Mouse (Mus musculus) left cerebral cortex, adult 2 months (tissue): ENCODE measurements around the gene Fbxl18. TPM values are rescaled to one million over a fixed set of nuclear protein-coding genes. Genes with fewer than 3 reads are reported as not detected.

Source experiments
- DNase-seq, 2 experiments: peaks; one replicate each; pipeline ENCODE4 v3.0.0; 2021 to 2022; ENCODE audit warnings: low spot score in 2 of 2, mixed read lengths in 1 of 2; ENCODE audit errors: extremely low spot score in 1 of 2
- H3K27ac ChIP-seq: fragments of 200-600 bp; 2 replicates; pipeline ENCODE4 v1.8.1; 2022
- H3K4me3 ChIP-seq: fragments of 200-600 bp; 2 replicates; pipeline ENCODE4 v1.8.1; 2022
- CTCF ChIP-seq: fragments of 200-600 bp; IDR thresholded peaks from 2 replicates; pipeline ENCODE4 v1.8.1; 2022; ENCODE audit warnings: antibody characterized with exemption, mild to moderate bottlenecking, moderate library complexity
- intact Hi-C: fragments of 180-260 bp; cut with DNase I; formaldehyde crosslinking; loops from one replicate; pipeline ENCODE4 v1.15.1; 2025
- total RNA-seq, 2 experiments: library from RNA; stranded (reverse); gene quantifications; 2 replicates each; pipeline ENCODE4 v1.2.3; 2021

Gene Fbxl18
- total RNA-seq, 2 experiments from 2014 or later, result 31.5 to 33.2 TPM

DNA sequence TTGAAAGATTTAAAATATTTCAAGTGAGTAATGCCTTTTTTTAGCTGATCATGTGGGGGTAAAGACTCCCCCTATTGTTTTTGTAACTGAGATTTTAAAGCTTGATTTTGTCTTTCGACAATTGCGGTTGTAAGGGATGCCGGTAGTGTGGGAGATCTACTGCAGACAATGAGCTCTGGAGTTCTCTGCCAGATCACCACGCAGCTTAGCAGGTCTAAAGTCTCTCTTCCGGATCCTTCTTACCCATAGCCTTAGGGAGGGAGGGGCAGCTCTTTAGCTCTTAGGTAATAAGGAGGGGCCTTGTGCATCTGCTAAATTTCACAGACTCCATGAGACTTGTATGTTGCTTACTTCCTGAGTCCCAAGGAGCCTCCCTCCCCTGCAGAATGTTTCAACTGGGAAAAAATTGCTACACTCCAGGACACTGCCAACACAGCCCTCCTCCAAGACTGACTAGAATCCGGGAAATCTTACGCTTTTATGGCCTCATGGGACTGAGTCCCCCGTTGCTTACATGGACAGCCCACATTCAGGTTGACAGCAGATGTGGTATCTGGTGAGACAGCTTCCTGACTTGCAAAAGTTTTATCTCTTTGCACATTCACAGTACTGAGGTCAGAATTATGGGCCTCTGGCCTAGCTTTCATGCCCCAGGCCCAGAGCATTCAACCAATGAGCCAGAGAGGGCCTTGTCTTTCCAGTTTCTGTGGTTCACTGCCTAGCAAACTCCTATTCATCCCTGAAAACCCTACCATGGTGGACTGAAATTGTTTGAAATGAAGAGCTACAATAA, 61.4 kb downstream of the Fbxl18 start:
- Histone ChIP-seq H3K27ac (no peak overlapping the region), H3K4me3 (no peak overlapping the region)
- intact Hi-C loops, result no loop called here
- TF ChIP-seq CTCF, result no peak
- DNase-seq, result no peak

DNA sequence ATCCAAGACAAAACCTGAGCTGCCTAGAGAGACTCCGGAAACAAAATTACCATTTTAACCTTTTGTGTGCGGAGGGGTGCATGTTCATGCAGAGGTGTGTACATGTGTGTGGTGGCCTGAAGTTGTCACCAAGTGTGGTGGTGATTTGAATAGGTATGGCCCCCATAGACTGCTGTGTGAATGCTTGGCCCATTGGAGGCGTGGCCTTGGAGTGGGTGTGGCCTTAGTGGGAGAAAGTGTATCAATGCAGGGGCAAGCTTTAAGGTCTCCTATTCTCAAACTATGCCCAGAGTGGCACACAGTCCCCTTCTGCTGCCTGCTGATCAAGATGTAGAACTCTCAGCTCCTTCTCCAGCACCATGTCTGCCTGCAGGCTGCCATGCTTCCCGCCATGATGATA, 69.1 kb downstream of the Fbxl18 start:
- TF ChIP-seq CTCF, result no peak
- no peak overlapping the region for H3K4me3 ChIP-seq
- no peak overlapping the region for H3K27ac ChIP-seq
- no peak for DNase-seq
- intact Hi-C loops, result no loop called here

DNA sequence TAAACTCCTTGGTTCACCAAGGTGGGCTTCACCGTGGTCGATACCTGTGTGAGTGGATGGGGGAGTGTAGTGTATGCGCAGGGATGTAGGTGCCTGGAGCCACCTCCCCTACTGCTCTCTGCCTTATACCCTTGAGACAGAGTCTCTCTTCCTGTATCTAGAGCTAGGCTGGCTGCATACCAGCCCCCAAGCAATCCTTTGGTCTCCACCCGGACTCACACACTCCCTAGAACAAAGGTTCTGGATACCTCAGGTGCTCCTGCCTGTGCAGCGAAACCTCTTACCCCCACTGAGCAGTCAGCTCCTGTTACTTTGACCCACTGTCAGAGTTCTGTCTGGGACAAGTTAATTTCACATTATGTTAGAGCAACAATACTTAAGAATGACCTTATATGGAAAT, 69.6 kb downstream of the Fbxl18 start:
- no peak for TF ChIP-seq CTCF
- Histone ChIP-seq H3K4me3 (no peak overlapping the region), H3K27ac (no peak overlapping the region)
- DNase-seq, result no peak
- intact Hi-C loops, result no loop called here

- no peak for TF ChIP-seq CTCF
- no peak overlapping the region for H3K4me3 ChIP-seq
- no peak for DNase-seq
- peak overlapping the region; percentile 99 for H3K27ac ChIP-seq
- intact Hi-C loops, result no loop called here
Measured at GRCm38 (mm10) chr5:142824091-142824490, 71.1 kb downstream of the Fbxl18 start.

GRCm38 (mm10) chr5:142823096-142824062, 71.8 kb downstream of the Fbxl18 start:
- intact Hi-C loops, result no loop called here
- TF ChIP-seq CTCF, result no peak
- Histone ChIP-seq H3K27ac (peak overlapping the region; percentile 99), H3K4me3 (peak overlapping the region; percentile 90)
- peak; percentile 69 to 72 for DNase-seq

- no peak for TF ChIP-seq CTCF
- H3K4me3 ChIP-seq, result peak overlapping the region; percentile 90
- intact Hi-C loops, result no loop called here
- H3K27ac ChIP-seq, result peak overlapping the region; percentile 99
- peak; percentile 29 to 30 for DNase-seq
Measured at GRCm38 (mm10) chr5:142822286-142823095, 72.7 kb downstream of the Fbxl18 start.

DNA sequence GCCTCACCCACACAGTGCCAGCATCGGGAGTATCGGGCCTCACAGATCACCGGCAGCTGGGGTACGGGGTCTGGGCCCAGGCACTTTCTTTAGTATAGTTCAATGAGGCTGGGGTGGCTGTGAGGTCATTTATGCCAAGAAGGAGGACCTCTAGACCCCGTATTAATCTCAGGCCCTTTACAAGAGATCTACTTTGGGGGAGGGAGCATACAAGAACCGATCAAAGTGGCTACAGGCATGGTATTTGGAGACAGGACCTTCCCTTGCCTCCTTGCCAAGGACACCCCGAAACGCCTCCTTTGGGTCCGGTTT, 73.3 kb downstream of the Fbxl18 start:
- TF ChIP-seq CTCF, result no peak
- Histone ChIP-seq H3K27ac (peak overlapping the region; percentile 99), H3K4me3 (peak overlapping the region; percentile 90)
- DNase-seq, result peak in 1 of 2 experiments; percentile 39
- intact Hi-C loops, result no loop called here

DNA sequence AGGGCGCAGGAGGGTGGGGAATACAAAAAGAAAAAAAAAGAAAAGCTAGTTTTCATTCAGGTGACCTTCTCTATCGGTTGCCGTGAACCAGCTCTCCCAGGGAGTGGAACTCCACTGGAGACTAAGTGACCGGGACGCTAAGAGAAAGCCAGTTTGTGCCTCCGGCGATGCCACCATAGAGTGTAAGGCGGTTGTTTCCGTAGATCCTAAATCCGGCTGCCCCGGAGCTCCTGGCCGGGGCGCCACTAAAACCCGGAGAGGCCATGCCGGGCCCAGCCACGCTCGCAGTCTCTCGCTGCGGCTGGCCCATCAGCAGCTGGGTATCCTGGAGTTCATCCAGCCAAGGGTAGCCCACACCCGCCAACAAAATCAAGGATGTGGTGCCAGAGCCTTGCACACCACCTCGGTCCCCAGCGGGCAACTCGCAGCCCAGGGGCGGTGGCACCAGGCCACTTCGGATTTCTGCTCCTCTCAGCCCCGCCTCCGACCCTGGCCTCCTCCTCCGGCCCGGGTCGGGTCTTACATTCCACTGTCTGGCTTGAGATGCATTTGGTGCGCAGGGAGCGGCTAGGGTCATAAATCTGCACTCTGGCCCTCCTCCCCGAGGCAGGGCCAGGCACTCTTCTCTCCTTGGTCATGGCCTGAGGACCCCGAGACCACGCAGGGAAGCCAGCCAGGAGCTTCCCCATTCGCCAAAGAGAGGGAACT, 73.8 kb downstream of the Fbxl18 start:
- intact Hi-C loops, result no loop called here
- Histone ChIP-seq H3K27ac (peak overlapping the region; percentile 99), H3K4me3 (peak overlapping the region; percentile 90)
- DNase-seq, result peak; percentile 64 to 73
- no peak; the same call in 1 of the 2 replicates for TF ChIP-seq CTCF

DNA sequence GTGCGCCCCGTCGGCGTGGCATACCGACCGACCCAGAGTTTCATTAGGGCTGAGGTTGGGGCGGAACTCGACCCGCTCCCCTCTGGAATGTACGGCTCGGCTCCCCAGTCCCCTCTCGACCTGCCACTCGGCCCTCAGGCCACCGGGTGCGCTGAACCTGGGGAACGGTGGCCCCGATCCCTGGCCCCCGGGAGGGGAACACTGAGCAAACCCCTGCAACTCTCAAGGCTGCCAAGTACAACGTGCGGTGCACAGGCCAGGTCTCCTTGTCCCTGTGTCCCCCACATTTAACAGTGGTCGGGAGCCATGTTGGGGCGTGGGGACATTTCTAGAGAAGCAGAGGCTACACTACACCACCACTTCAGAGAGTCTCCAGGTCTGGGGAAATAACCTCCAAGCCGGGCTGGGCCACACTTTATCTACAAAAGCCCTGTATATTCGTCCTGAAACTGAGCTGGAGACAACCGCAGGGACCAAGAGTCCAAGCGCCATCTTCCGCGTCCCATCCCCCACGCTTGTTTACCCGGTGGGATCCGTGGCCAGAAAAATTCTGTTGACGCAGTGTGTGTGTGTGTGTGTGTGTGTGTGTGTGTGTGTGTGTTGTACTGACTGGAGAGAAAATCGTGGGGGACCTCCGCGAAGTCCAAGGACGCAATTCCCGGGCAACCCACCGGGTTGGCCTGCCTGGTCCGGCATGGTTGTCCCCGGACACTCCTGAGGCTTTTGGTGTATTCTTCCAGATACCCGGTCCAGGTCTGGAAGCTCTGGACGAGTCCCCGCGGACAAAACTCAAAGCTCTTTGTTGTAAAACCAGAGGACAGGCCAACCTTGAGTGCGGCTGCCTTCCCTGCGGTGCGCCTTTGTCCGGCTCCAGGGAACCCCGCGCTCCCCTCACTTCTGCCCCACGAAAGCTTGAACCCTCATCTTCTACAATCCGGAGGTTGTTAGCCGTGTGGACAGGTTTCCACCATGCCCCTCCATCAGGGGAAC, 74.7 kb downstream of the Fbxl18 start:
- DNase-seq, result peak; percentile 61 to 63
- Histone ChIP-seq H3K27ac (peak overlapping the region; percentile 99), H3K4me3 (peak overlapping the region; percentile 90)
- intact Hi-C loops, result no loop called here
- no peak for TF ChIP-seq CTCF
